Mouse (Mus musculus) erythroblast, adult 5-6 weeks (primary cell): ENCODE measurements around the gene Gm10198. TPM values are rescaled to one million over a fixed set of nuclear protein-coding genes. Genes with fewer than 3 reads are reported as not detected.
A peak's percentile ranks its signal among the peaks of the same experiment; 100 is the strongest.

ENCODE experiments used
- ATAC-seq: replicated peaks from 2 replicates; pipeline ENCODE4 v1.8.0; 2016; ENCODE audit warnings: moderate number of reproducible peaks, mild to moderate bottlenecking, moderate TSS enrichment, inconsistent platforms; ENCODE audit not compliant: poor library complexity, low FRiP score, severe bottlenecking
- total RNA-seq, 2 experiments: library from RNA; stranded (forward) in 1 of 2; stranded (reverse) in 1 of 2; fragments of 150-400 nt in 1 of 2; fragments of 200-764, 138-1000 nt in 1 of 2; gene quantifications; 2 replicates each; pipeline versions ENCODE4 v1.2.3 to v1.2.4; 2015 to 2017; ENCODE audit warnings: low replicate concordance in 2 of 2

Gene Gm10198
- total RNA-seq (2015; ENCODE audit: low replicate concordance), result not detected in 2 replicates
- total RNA-seq (2017; ENCODE audit: low replicate concordance), result not detected in 2 replicates

GRCm38 (mm10) chr13:111592485-111592884 is at the start of gene Gm10198:
Gene Gm10198, plus strand, starts transcription at chr13:111592785.
- ATAC-seq, result no peak

- ATAC-seq, result no peak
These were observed 47.3 kb upstream of the Gm10198 start for GRCm38 (mm10) chr13:111545286-111545685.

GRCm38 (mm10) chr13:111552769-111553168 is 39.8 kb upstream of the Gm10198 start:
- ATAC-seq, result no peak

DNA sequence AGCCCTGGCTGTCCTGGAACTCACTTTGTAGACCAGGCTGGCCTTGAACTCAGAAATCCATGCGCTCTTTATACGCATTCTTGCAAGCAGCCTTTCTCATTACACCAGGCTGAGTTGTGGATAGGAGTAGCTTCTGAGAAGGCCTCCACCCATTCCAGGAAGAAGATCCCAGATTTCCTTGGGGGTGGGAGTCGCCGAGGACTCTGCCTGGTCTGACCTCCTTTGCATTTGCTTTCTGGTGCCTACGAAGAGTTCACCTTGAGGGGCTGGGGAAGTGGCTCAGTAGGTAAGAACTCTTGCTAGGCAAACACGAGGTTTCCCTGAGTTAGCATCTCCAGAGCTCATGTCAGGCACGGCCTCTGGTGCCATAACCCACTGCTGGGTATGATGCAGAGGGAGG is 39.4 kb upstream of the Gm10198 start:
- no peak for ATAC-seq

- ATAC-seq, result no peak
These were observed 38.6 kb upstream of the Gm10198 start for GRCm38 (mm10) chr13:111553941-111554340.

GRCm38 (mm10) chr13:111555333-111555732 is 37.3 kb upstream of the Gm10198 start:
- peak; percentile 72 for ATAC-seq

DNA sequence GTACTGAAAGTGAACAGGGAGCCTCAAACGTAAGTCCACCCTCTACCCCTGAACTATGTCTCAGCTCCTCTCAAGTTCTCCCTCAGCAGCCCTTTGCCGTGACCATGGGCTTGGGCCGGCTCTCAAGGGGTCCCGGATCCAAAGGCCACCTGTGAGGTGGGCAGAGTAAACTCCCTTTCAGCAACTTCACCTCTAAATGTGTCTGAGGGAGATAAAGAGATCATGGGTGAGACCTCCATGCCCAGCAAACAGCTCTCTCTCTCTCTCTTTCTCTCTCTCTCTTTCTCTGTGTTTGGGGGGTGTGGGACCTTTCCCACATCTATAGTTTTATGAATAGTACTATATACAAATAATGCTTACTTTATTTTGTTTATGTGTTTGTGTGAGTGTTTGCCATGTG is 36.2 kb upstream of the Gm10198 start:
- ATAC-seq, result peak; percentile 80

GRCm38 (mm10) chr13:111560152-111560551 is 32.4 kb upstream of the Gm10198 start:
- no peak for ATAC-seq

DNA sequence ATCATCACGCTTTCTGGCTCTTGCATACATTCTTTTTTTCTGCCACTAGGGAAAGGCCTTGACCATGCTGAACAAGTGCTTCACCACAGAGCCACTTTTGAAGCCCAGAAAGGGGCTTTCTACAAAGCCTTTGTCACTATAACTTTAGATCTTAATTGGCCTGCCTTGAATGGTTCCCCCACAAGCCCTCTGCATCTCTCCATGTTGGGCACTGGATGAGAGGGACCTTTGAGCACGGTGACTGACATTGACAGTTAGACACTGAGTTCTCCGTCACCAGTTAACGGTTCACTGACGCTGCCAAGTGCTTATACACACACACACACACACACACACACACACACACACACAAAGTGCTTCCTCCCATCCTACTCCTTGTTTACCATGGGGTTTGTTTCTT is 30.0 kb upstream of the Gm10198 start:
- no peak for ATAC-seq

DNA sequence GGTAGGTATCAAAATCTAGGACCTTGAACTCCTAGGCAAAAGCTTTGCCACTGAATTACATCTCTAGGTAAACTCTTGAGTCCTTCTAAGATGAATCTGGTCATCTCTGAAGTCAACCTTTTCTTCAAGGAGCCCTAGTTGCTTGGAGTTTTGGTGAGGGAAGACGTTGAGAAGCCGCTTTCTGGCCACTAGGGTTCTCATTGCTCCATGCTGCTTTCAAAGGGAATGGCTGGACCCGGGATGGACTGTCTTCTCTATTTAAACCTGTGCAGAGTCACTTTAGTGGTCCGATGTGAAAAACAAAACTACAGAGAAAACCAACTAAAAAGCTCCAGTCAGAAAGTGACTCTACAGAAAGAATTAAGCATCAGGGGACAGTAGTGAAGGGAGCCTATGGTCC is 18.4 kb upstream of the Gm10198 start:
- ATAC-seq, result no peak

- no peak; the same call in 1 of the 2 replicates for ATAC-seq
These were observed 15.4 kb upstream of the Gm10198 start for GRCm38 (mm10) chr13:111577177-111577576.

GRCm38 (mm10) chr13:111580054-111580453 is 12.5 kb upstream of the Gm10198 start:
- peak; percentile 66 for ATAC-seq

- no peak for ATAC-seq
These were observed 5.5 kb downstream of the Gm10198 start for GRCm38 (mm10) chr13:111598111-111598510.

GRCm38 (mm10) chr13:111601383-111601782 is 8.8 kb downstream of the Gm10198 start:
- ATAC-seq, result no peak

- peak; percentile 57; the same call in 1 of the 2 replicates for ATAC-seq
These were observed 12.2 kb downstream of the Gm10198 start for GRCm38 (mm10) chr13:111604826-111605225.

DNA sequence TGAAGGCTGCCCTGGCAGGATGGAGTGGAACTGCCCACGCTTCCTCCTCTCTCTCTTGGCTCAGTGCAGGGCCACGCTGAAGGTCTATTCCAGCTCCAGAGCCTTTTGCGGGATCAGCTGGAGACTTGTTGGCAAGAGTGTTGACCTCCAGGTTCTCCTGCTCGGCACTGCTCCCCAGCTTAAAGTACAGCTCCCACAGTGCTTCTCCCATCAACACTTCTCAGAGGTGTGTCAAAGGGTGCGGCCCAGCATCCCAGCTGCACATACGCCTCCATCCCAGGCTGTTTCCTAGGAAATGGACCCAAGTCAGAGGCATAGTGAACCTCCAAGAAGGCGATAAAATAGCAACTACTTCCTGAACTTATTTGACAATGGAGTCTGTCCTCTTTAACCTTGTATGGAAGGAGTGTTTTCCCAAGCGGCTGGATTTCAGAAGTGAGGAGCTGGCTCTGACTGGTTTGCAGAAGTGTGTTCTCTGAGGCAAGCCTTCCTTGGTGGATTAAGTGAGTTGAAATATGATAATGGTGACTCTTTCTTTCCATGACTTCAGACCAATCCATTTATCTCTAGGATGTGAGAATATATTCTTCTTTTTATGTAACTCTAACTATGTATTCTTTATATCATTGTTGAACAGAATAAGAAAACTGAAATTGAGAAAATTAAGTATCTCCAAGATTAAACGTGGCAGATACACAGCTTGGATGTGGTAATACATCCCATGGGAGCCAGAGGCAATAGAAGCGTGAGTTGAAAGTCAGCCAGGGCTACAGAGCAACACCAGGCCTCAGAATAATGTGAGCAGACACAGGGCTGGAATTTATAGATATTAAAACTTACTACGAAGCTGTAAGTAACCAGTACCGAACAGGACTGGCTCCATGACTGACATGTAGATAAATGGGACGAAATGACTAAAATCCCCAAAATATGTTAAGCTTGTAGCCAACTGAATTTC is 23.9 kb downstream of the Gm10198 start:
- ATAC-seq, result no peak

DNA sequence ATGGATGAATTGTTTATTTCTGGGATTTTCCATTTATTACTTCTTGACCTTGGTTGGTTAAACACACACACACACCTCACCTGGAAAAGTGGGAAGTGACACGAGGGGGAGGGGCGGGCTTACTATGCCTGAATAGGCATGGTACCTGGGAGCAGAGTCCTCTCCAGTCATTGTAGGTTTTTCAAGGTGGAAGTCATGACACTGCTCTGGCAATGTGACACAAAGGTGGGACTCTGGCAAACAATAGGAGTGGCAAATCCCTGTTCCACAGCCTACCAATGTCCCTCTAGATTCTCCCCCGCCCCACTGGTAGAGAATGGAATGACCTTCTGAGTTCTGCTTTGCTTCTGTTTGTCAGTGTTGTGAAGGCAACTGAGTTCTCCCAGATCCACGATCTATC is 27.8 kb downstream of the Gm10198 start:
- no peak for ATAC-seq

GRCm38 (mm10) chr13:111622425-111622824 is 29.8 kb downstream of the Gm10198 start:
- ATAC-seq, result no peak

GRCm38 (mm10) chr13:111623112-111623511 is 30.5 kb downstream of the Gm10198 start:
- no peak for ATAC-seq

GRCm38 (mm10) chr13:111624115-111624514 is 31.5 kb downstream of the Gm10198 start:
- no peak for ATAC-seq
